Mouse (Mus musculus) R1 (cell line): Measurements from ENCODE around the gene St6galnac5.

Experiments
- DNase-seq: peaks from one replicate; pipeline ENCODE4 v3.0.0-alpha.2; 2018; ENCODE audit warnings: low read depth, low spot score

Gene St6galnac5

GRCm38 (mm10) chr3:152950914-152951313 lies 31.1 kb downstream of the St6galnac5 start:
- peak; percentile 46 for DNase-seq

- DNase-seq = no peak
Measured at GRCm38 (mm10) chr3:152950299-152950698, 31.7 kb downstream of the St6galnac5 start.

GRCm38 (mm10) chr3:152949233-152949777 lies 32.7 kb downstream of the St6galnac5 start:
- DNase-seq = no peak

GRCm38 (mm10) chr3:152948556-152948955 lies 33.5 kb downstream of the St6galnac5 start:
- DNase-seq = peak; percentile 30

GRCm38 (mm10) chr3:152947031-152947640 lies 34.9 kb downstream of the St6galnac5 start:
- DNase-seq = no peak

- DNase-seq = no peak
Measured at GRCm38 (mm10) chr3:152944766-152945165, 37.3 kb downstream of the St6galnac5 start.

GRCm38 (mm10) chr3:152942985-152943384 lies 39.1 kb downstream of the St6galnac5 start:
- peak; percentile 77 for DNase-seq

- no peak for DNase-seq
Measured at GRCm38 (mm10) chr3:152941671-152942070, 40.4 kb downstream of the St6galnac5 start.

- no peak for DNase-seq
Measured at GRCm38 (mm10) chr3:152936313-152936712, 45.7 kb downstream of the St6galnac5 start.

GRCm38 (mm10) chr3:152933737-152934136 lies 48.3 kb downstream of the St6galnac5 start:
- no peak for DNase-seq

- DNase-seq = no peak
Measured at GRCm38 (mm10) chr3:152932544-152932943, 49.5 kb downstream of the St6galnac5 start.

- DNase-seq = no peak
Measured at GRCm38 (mm10) chr3:152932096-152932495, 50.0 kb downstream of the St6galnac5 start.

GRCm38 (mm10) chr3:152931354-152931753 lies 50.7 kb downstream of the St6galnac5 start:
- DNase-seq = no peak

- peak; percentile 62 for DNase-seq
Measured at GRCm38 (mm10) chr3:152929788-152930281, 52.2 kb downstream of the St6galnac5 start.

- peak; percentile 45 for DNase-seq
Measured at GRCm38 (mm10) chr3:152929256-152929787, 52.7 kb downstream of the St6galnac5 start.

- no peak for DNase-seq
Measured at GRCm38 (mm10) chr3:152928287-152928975, 53.6 kb downstream of the St6galnac5 start.

- DNase-seq = no peak
Measured at GRCm38 (mm10) chr3:152926166-152926565, 55.9 kb downstream of the St6galnac5 start.

- no peak for DNase-seq
Measured at GRCm38 (mm10) chr3:152925364-152925763, 56.7 kb downstream of the St6galnac5 start.

- DNase-seq = no peak
Measured at GRCm38 (mm10) chr3:152923530-152923929, 58.5 kb downstream of the St6galnac5 start.

GRCm38 (mm10) chr3:152920365-152920764 lies 61.7 kb downstream of the St6galnac5 start:
- DNase-seq = no peak

- no peak for DNase-seq
Measured at GRCm38 (mm10) chr3:152919101-152919500, 62.9 kb downstream of the St6galnac5 start.

GRCm38 (mm10) chr3:152917579-152917978 lies 64.5 kb downstream of the St6galnac5 start:
- DNase-seq = no peak
